Mouse (Mus musculus): ENCODE results near the gene Zmynd8. TPM values are rescaled to one million over a fixed set of nuclear protein-coding genes. Genes with fewer than 3 reads are reported as not detected.

Zmynd8 gene
- total RNA-seq, 2 experiments from 2014 or later = 173 to 186 TPM

GRCm38 (mm10) chr2:165883846-165884576, 14.8 kb downstream of the Zmynd8 start:
- peak overlapping the region; percentile 40 for H3K4me3 ChIP-seq
- peak overlapping the region; percentile 100 for H3K27ac ChIP-seq
- peak; percentile 56 to 80 for DNase-seq (ENCODE audit: low spot score in 2 of 2)
- no peak for TF ChIP-seq CTCF (conservative IDR thresholded peaks at IDR 0.05)

GRCm38 (mm10) chr2:165883006-165883405, 15.8 kb downstream of the Zmynd8 start:
- Histone ChIP-seq H3K27ac (peak overlapping the region; percentile 100), H3K4me3 (peak overlapping the region; percentile 40)
- peak; percentile 21 for TF ChIP-seq CTCF (conservative IDR thresholded peaks at IDR 0.05)
- peak in 1 of 2 experiments; percentile 33 for DNase-seq (ENCODE audit: low spot score in 2 of 2)

GRCm38 (mm10) chr2:165881585-165882431, 17.0 kb downstream of the Zmynd8 start:
- DNase-seq (ENCODE audit: low spot score in 2 of 2) = no peak
- TF ChIP-seq CTCF (conservative IDR thresholded peaks at IDR 0.05) = no peak; the same call in 1 of the 2 replicates

GRCm38 (mm10) chr2:165881220-165881584, 17.6 kb downstream of the Zmynd8 start:
- peak overlapping the region; percentile 100 for H3K27ac ChIP-seq
- 0 out of 2 replicates have a peak overlapping the region, but pooled peaks have one; percentile 17 for H3K4me3 ChIP-seq
- no peak for DNase-seq (ENCODE audit: low spot score in 2 of 2)
- no peak for TF ChIP-seq CTCF (conservative IDR thresholded peaks at IDR 0.05)

More at GRCm38 (mm10) chr2:165881585-165882431, 17.0 kb downstream of the Zmynd8 start:
- peak overlapping the region; percentile 40; the same call in 1 of the 2 replicates for H3K4me3 ChIP-seq
- H3K27ac ChIP-seq = peak overlapping the region; percentile 100

GRCm38 (mm10) chr2:165880501-165881182, 18.2 kb downstream of the Zmynd8 start:
- no peak; the same call in 1 of the 2 replicates for TF ChIP-seq CTCF (conservative IDR thresholded peaks at IDR 0.05)
- peak overlapping the region; percentile 100 for H3K27ac ChIP-seq
- H3K4me3 ChIP-seq = peak overlapping the region; percentile 6
- peak in 1 of 2 experiments; percentile 64 for DNase-seq (ENCODE audit: low spot score in 2 of 2)

GRCm38 (mm10) chr2:165879403-165880178, 19.2 kb downstream of the Zmynd8 start:
- TF ChIP-seq CTCF (conservative IDR thresholded peaks at IDR 0.05) = no peak
- no peak for DNase-seq (ENCODE audit: low spot score in 2 of 2)

GRCm38 (mm10) chr2:165878907-165879361, 19.9 kb downstream of the Zmynd8 start:
- no peak for TF ChIP-seq CTCF (conservative IDR thresholded peaks at IDR 0.05)
- peak overlapping the region; percentile 60 for H3K4me3 ChIP-seq
- H3K27ac ChIP-seq = peak overlapping the region; percentile 100
- no peak for DNase-seq (ENCODE audit: low spot score in 2 of 2)

More at GRCm38 (mm10) chr2:165879403-165880178, 19.2 kb downstream of the Zmynd8 start:
- Histone ChIP-seq H3K4me3 (peak overlapping the region; percentile 60), H3K27ac (peak overlapping the region; percentile 100)

- no peak for TF ChIP-seq CTCF (conservative IDR thresholded peaks at IDR 0.05)
- H3K27ac ChIP-seq = peak overlapping the region; percentile 100
- DNase-seq (ENCODE audit: low spot score in 2 of 2) = no peak
- peak overlapping the region; percentile 60 for H3K4me3 ChIP-seq
Measured at GRCm38 (mm10) chr2:165878021-165878585, 20.7 kb downstream of the Zmynd8 start.

- peak overlapping the region; percentile 100 for H3K27ac ChIP-seq
Measured at GRCm38 (mm10) chr2:165877180-165877579, 21.6 kb downstream of the Zmynd8 start.

GRCm38 (mm10) chr2:165876201-165876918, 22.5 kb downstream of the Zmynd8 start:
- TF ChIP-seq CTCF (conservative IDR thresholded peaks at IDR 0.05) = no peak
- peak overlapping the region; percentile 100 for H3K27ac ChIP-seq
- H3K4me3 ChIP-seq = peak overlapping the region; percentile 60
- DNase-seq (ENCODE audit: low spot score in 2 of 2) = no peak

More at GRCm38 (mm10) chr2:165877180-165877579, 21.6 kb downstream of the Zmynd8 start:
- no peak for TF ChIP-seq CTCF (conservative IDR thresholded peaks at IDR 0.05)
- no peak for DNase-seq (ENCODE audit: low spot score in 2 of 2)
- H3K4me3 ChIP-seq = peak overlapping the region; percentile 60

Measured in layer of hippocampus, adult 2 months (tissue).